Mouse (Mus musculus) adrenal gland, postnatal 36 days (tissue): ENCODE results near the gene Rgsl1. TPM values are rescaled to one million over a fixed set of nuclear protein-coding genes. Genes with fewer than 3 reads are reported as not detected.
A peak's percentile ranks its signal among the peaks of the same experiment; 100 is the strongest.

Source experiments
- DNase-seq, 2 experiments: peaks; one replicate each; pipeline ENCODE4 v3.0.0; 2021; ENCODE audit warnings: mixed read lengths in 1 of 2
- total RNA-seq, 2 experiments: library from RNA; stranded (reverse); gene quantifications; 2 replicates each; pipeline ENCODE4 v1.2.3; 2021

The Rgsl1 gene
- total RNA-seq, 2 experiments from 2014 or later = 0.10 TPM; not detected in 1

DNA sequence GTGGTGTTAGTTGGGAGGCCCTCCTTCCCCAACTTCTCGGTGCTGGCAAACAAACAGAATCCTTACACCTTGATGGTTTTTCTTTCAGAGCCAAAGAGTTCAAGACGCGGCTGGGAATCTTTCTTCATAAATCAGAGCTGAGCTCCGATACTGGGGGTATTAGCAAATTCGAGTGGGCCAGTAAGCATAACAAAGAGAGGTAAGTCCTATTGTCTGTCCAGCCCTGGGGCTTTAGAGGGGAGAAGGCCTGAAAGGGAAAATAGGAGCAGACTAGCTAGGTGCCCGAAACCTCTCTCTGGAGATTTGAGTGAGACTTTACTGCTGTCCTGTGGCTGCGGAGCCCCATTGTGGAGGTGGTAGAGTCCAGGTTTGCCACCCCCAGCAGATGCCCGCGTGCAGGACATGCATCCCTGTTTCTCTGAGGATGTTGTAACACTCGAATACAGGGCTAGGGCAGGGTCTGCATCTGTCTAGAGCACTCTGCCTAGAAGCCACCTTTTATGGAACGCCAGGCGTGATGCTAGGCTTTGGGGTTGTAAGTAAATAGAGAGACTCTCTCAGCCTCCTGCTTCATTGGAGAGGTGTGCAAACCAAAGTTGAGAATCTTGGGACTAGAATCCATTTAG, 103.1 kb downstream of the Rgsl1 start:
- DNase-seq = no peak

DNA sequence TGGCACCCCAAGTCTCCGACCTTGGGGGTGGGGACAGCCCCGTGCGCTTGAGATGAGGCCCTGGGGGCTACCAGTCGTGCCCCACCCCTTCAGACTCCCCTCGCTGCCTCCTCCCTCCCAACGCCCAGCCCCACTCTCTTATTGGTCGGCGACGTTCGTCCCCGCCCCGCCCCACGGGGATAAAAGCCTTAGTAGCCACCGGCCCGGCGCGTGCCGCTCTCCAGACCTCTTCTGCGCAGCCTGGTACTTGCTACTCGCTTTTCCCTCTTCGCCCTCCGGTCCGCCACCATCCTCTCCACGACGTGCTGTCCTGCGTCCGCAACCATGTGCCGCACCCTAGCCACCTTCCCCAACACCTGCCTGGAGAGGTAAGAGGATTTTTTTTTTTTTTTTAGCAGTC, 103.8 kb downstream of the Rgsl1 start, which contains the start of gene Rgs16:
Gene Rgs16 (plus strand): TSS at position 205 of the 400 bp plus-strand sequence.
- peak; percentile 91 to 93 for DNase-seq

DNA sequence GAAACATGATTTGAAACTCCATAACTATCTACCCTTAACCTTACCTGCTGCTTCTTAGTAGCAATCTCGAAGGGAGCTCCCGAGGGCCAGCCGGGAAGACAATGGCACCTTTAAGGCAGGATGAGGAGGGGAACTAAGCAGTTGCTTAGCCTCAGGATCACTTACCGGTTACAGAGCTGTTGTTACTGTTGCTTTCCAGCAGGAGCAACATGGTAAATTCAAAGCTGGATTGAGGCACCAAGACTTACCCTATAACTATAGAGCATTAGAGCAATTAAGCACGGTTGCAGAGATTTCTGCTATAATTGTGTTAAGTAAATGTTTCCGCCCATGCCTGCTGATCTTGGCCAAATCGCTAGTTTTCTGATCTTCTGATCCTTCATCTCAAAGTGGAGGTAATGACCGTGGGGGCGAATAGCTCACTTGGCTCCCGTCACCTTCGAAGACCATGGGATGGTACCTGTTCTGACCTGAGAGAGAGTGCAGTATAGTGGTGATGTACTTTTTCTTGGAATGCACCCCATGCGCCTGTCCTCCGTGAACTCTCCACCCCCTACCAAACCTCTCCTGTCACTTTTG, 104.4 kb downstream of the Rgsl1 start:
- no peak for DNase-seq

DNA sequence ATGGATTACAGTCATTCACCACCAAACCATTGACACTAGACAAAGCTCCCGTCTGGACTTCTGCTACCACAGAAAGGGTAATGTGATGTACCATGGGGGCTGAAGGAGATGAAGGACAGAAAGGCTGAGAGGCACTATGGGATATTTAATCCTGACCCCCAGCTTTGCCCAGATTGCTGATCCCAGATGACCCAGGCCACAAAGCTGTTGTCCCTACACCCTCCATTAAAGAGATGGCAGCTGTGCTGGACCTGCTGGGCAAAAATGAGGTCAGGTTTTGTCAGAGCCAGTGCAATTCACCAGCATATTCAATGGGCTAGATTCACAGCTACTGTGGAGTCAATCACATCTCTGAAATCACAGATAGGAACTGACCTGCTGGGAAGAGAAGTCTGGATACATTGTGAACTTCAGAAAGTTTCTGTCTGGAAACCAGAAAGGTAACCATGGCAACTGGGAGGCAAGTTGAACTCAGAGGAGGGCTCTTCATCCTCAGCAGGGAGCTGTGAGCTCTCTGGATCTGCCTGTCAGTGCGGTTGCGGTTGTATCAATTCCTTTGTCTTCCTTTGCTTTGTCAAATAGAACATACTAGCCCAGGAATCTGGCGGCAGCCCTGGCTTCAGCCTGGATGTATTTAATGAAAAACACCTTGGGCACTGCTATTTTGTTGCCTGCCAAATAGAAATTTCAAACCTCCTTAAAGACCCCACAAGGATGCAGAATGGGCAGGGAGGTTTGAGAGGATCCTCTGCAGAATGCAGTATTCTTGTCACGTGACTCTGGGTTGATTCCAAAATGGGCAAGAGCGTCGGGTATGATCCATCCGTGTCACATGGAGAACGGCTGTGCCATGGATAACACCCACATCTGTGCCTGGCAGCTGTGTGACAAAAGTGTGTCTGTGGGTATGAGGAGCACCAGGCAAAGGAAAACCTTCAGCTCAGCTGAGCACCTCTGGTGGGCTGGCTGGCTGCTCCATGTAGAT, 106.5 kb downstream of the Rgsl1 start:
- no peak for DNase-seq

DNA sequence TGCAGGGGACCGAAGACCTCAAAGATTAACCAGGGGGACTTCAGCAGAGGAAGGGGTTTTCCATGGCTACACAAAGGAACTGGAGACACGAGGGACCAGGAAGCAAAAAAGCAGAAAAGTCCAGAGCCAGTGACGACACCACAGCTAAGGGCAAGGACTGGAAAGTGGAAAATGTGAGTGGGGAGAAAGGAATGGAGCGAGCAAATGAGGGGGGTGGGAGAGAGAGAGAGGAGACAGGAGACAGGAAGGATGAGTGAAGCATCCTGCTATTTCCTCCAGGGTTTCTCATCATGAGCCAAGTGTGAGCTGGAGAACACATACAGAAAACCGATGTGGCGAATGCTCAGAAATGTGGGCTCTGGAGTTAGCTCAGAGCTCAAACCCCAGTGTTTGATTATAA, 107.8 kb downstream of the Rgsl1 start:
- DNase-seq = no peak

DNA sequence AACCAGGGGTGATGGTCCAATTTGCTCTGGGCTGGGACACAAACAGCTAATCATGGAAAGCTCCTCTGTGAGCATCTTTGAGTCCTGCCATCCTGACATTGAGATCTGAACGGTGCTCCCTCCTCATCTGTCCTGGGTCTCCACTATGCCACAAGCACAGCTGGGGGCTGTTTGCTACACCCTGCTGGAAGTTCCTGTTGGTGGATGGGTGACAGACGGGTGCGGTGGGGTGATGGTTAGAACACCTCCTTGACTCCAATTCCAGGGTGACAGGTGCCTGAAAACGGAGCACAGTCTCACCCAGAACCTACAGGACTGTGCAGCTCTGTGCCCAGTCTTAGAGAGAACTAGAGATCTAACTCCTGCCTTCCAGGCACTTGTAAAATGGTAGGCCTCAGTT, 109.1 kb downstream of the Rgsl1 start:
- no peak for DNase-seq

DNA sequence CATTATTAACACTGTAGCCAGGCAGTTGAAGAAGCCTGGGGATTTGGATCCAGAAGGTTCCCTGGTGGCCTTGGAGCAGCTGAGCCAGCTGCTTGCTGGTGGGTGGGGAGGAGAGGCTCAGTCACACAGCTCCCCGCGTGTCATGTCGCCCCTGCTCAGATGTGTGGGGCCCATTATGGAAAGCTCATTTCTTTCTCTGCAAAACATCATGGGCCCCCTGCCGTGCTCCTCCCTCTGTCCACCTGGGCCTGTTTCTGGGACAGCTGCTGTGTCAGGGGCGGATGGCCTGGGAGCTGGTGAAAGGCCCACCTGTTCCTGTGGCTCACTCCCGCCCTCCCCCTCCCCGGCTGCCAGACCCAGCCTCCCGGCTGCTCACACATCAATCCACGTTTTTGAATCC, 110.8 kb downstream of the Rgsl1 start:
- no peak for DNase-seq

DNA sequence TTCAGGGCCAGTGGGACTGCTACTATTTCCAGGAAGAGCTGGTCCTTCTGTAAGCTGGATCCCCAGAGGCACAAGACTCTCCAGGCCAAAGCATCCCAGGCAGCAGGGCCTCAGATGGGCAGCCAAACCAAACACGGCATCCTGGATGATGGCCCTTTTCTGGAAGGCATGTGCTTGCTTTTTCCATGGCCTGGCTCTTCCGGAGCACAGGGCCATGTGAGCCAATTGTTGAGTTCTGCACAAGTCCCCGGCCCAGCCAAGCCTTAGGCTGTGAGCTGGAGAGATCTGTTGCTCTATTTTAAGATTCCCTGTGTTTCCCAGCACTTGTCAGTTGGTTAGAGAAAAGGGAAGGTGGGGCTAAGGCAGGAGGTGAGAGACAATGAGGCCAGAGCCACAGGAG, 113.3 kb downstream of the Rgsl1 start:
- peak in 1 of 2 experiments; percentile 46 for DNase-seq

DNA sequence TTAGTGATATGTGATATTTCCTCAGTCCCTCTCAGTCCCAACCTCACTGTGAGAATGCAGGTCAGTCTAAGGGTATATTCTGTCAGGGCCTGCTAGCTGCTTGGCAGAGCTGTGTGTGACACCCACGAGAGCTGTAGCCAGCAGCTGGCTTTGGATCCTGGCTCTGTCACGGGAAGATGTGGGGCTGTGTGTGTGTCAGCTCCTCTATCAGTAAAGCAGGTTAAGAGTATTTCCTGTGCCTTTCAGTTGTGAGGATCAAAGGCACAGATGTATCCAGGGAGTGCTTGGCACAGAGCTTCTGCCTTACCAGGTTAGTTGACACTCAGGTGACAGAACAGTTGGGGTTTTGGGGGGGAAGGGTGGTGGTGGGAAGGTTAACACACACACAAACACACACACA, 114.1 kb downstream of the Rgsl1 start:
- no peak for DNase-seq

Other genes with a start within 250 kb of the Rgsl1 start
- under 1 TPM in 1 of 2 experiments, not detected in 1; 0.07 TPM for gene Rgs8, start 191.1 kb downstream of the Rgsl1 start, total RNA-seq
- 1 to 10 TPM; 1.3 to 2.7 TPM for gene Rgs16, start 103.8 kb downstream of the Rgsl1 start, total RNA-seq
- gene Rnasel, start 94.7 kb downstream of the Rgsl1 start, total RNA-seq = 10 to 100 TPM in 1 of 2 experiments, 1 to 10 TPM in 1; 7.6 to 16.8 TPM
- not detected for gene Teddm1b, start 30.2 kb upstream of the Rgsl1 start, total RNA-seq
- not detected for gene Teddm1a, start 47.6 kb upstream of the Rgsl1 start, total RNA-seq
- 1,000 to 10,000 TPM; 1,103 to 1,248 TPM for gene Glul, start 55.8 kb upstream of the Rgsl1 start, total RNA-seq
- gene Teddm2, start 56.1 kb upstream of the Rgsl1 start, total RNA-seq = under 1 TPM; 0.30 to 0.36 TPM